In the genomic region with DNA sequence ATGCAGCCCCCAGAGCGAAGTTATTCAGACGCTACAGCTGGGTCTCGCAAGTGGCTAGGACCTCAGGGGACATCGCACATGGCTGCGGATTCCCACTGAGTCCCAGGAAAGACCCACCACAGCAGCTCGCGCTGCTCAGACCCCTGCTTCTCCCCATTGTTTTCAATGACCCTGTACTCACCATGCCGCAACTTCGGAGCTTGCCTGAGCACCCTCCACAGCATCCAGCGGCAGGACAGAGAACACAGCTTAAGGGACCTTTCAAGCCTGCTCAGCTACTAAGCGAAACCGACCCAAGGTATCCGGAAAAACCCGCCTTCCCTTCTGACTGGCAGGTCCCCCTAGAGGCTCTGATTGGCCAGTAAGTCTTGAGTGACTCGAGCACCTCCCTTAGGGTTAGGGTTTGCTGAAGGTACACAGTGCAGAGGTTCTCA, we compare ENCODE assay signal across 8 mouse cellular contexts.
DNase-seq lines count a peak whose midpoint lies in the region; ATAC-seq and TF ChIP-seq lines count a peak whose summit lies in the region.

No protein-coding gene starts in this region.

- ATAC-seq in lung, postnatal 0 days, result peak; percentile 95

- no peaks in the 10 kb centered on the region for H3K4me1 ChIP-seq in cortical plate, adult 2 months (ENCODE audit: control insufficient read depth, insufficient read depth, low read length)
- H3K4me1 ChIP-seq in lung, postnatal 0 days (ENCODE audit: insufficient read depth, low read depth, low read length), result no peaks in the 10 kb centered on the region

- TF ChIP-seq EP300 in lung, postnatal 0 days (IDR thresholded peaks at IDR 0.05), result no peak

- no peak overlapping the region for H3K9ac ChIP-seq in lung, postnatal 0 days (replicated peaks; ENCODE audit: low read depth)

- H3K4me2 ChIP-seq in lung, postnatal 0 days (replicated peaks; ENCODE audit: low read depth, low read length), result peak overlapping the region; percentile 56

- no peak for TF ChIP-seq POLR2A in cortical plate, adult 2 months (IDR thresholded peaks at IDR 0.05; ENCODE audit: extremely low read depth, insufficient read depth, low read length)

- H3K36me3 ChIP-seq in lung, postnatal 0 days (ENCODE audit: insufficient read depth, low read length), result no peaks in the 10 kb centered on the region

- TF ChIP-seq CTCF in cortical plate, adult 2 months (IDR thresholded peaks at IDR 0.05; ENCODE audit: extremely low read depth, insufficient read depth, low read length), result no peak
- peak; percentile 9; the same call in 1 of the 2 replicates for TF ChIP-seq CTCF in lung, postnatal 0 days (IDR thresholded peaks at IDR 0.05)

- intact Hi-C loops in left cerebral cortex, postnatal 10 days (cut with DNase I), result no loop called here

- peak; percentile 71 for DNase-seq in T-cell, adult 2 months (ENCODE audit: low spot score)
- peak; percentile 3 to 40 for DNase-seq in heart, adult 9 months (ENCODE audit: low spot score in 2 of 2)
- peak; percentile 41 to 43 for DNase-seq in kidney, adult 8-10 months
- DNase-seq in lung, postnatal 0 days (ENCODE audit: low spot score), result peak; percentile 84
- DNase-seq in ovary, adult 18-20 months (ENCODE audit: low spot score), result peak; percentile 43
- DNase-seq in urinary bladder, postnatal 14 days (ENCODE audit: low spot score), result peak; percentile 63
- no peak for DNase-seq in left cerebral cortex, postnatal 10 days (ENCODE audit: extremely low spot score in 1 of 2, low spot score in 2 of 2)

- no peaks in the 10 kb centered on the region for H3K27me3 ChIP-seq in lung, postnatal 0 days (replicated peaks; ENCODE audit: insufficient read depth, low read length)

- H3K27ac ChIP-seq in cortical plate, adult 2 months (ENCODE audit: insufficient read depth, low read length), result no peak overlapping the region
- no peak overlapping the region for H3K27ac ChIP-seq in lung, postnatal 0 days (ENCODE audit: low read length)

- WGBS in lung, postnatal 0 days, result 6% methylated on average over 15 of the region's 15 CpGs

- peak overlapping the region; percentile 43 for H3K4me3 ChIP-seq in cortical plate, adult 2 months (ENCODE audit: insufficient read depth, low read length)
- peak overlapping the region; percentile 45 for H3K4me3 ChIP-seq in lung, postnatal 0 days (ENCODE audit: low read depth, low read length)

- H3K9me3 ChIP-seq in lung, postnatal 0 days (ENCODE audit: low read length), result no peaks in the 10 kb centered on the region

Comparison
In these comparisons a context has a peak if more than half of its experiments do, and no peak if none do; other contexts are left out.
1. DNase-seq: peak in T-cell, adult 2 months (single experiment), heart, adult 9 months (2 of 2), kidney, adult 8-10 months (2 of 2), lung, postnatal 0 days (single experiment), ovary, adult 18-20 months (single experiment) and urinary bladder, postnatal 14 days (single experiment); none in left cerebral cortex, postnatal 10 days (0 of 2).